Comparison of ENCODE assay signal across 8 mouse cellular contexts in the genomic region with DNA sequence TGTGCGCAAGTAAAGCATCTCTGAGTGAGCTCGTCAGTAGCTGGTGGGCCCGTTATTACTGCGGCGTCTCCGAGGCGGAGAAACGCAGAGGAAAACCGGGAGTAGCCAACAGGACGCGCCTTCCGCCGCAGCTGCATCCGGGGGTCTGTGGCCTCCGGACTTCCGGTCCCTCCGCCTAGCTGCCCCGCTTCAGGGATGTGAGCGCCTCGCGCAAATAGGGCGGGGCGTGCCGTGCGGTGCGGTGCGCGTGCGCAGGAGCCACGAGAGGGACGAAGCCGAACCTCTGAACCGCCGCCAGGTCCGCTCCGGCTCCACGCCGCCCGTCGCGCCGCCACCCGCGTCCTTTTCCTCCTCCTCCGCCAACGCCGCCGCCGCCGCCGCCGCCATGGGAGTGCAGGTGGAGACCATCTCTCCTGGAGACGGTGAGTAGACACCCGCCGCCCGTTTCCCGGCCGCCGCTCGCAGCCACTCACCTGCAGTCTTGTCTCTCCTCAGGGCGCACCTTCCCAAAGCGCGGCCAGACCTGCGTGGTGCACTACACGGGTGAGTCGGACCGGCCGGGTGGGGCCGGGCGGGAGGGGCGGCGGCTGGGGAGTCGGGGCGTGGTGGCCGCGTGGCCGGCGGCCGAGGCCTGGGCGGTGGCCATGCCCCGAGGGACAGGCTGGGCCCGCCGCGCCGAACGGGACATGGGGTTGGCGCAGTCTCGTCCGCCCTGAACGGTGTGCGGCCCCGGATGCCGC. TPM values are rescaled to one million over a fixed set of nuclear protein-coding genes. Genes with fewer than 3 reads are reported as not detected.
A peak's percentile ranks its signal among the peaks of the same experiment; 100 is the strongest.
DNase-seq lines count a peak whose midpoint lies in the region; ATAC-seq and TF ChIP-seq lines count a peak whose summit lies in the region.

Gene Fkbp1a (plus strand): TSS at position 161 of the 740 bp plus-strand sequence.

- TF ChIP-seq CTCF in bone marrow, adult 2 months (IDR thresholded peaks at IDR 0.05; ENCODE audit: control insufficient read depth, insufficient read depth, low read length), result no peak
- TF ChIP-seq CTCF in kidney, postnatal 0 days (IDR thresholded peaks at IDR 0.05; ENCODE audit: low read depth), result peak; percentile 32

- H3K4me1 ChIP-seq in bone marrow, adult 2 months (ENCODE audit: control insufficient read depth, insufficient read depth, low read length), result no peaks in the 10 kb centered on the region; the same call in 1 of the 2 replicates
- peaks cover 32% of the 10 kb centered on the region for H3K4me1 ChIP-seq in embryonic facial prominence, embryonic 15.5 days
- peaks cover 41% of the 10 kb centered on the region for H3K4me1 ChIP-seq in heart, embryonic 12.5 days (replicated peaks)
- H3K4me1 ChIP-seq in kidney, postnatal 0 days (replicated peaks; ENCODE audit: insufficient read depth, low read length), result peaks cover 31% of the 10 kb centered on the region
- H3K4me1 ChIP-seq in liver, embryonic 11.5 days (replicated peaks; ENCODE audit: control insufficient read depth, insufficient read depth, low read length), result peaks cover 25% of the 10 kb centered on the region
- peaks cover 23% of the 10 kb centered on the region for H3K4me1 ChIP-seq in stomach, embryonic 14.5 days (ENCODE audit: control insufficient read depth, insufficient read depth, low read length)

- peak; percentile 91 for DNase-seq in 416B (ENCODE audit: low read depth)
- peak; percentile 97 for DNase-seq in kidney, postnatal 0 days (ENCODE audit: low spot score)
- DNase-seq in liver, embryonic 11.5 days (ENCODE audit: low spot score), result peak; percentile 92
- DNase-seq in naive thymus-derived CD4-positive, alpha-beta T cell, adult 2 months (ENCODE audit: low read depth), result peak; percentile 93

- no peaks in the 10 kb centered on the region for H3K9me3 ChIP-seq in embryonic facial prominence, embryonic 15.5 days (replicated peaks)
- H3K9me3 ChIP-seq in heart, embryonic 12.5 days (replicated peaks), result no peaks in the 10 kb centered on the region
- no peaks in the 10 kb centered on the region for H3K9me3 ChIP-seq in kidney, postnatal 0 days (replicated peaks; ENCODE audit: low read length)
- no peaks in the 10 kb centered on the region for H3K9me3 ChIP-seq in liver, embryonic 11.5 days (ENCODE audit: control insufficient read depth, low read length)
- no peaks in the 10 kb centered on the region for H3K9me3 ChIP-seq in stomach, embryonic 14.5 days (ENCODE audit: control insufficient read depth, low read depth, low read length)

- ATAC-seq in embryonic facial prominence, embryonic 15.5 days (ENCODE audit: insufficient number of reproducible peaks, low FRiP score, low TSS enrichment, low read depth), result peak; percentile 96
- ATAC-seq in heart, embryonic 12.5 days (ENCODE audit: insufficient number of reproducible peaks, low FRiP score), result peak; percentile 95
- peak; percentile 97 for ATAC-seq in kidney, postnatal 0 days (replicated peaks; ENCODE audit: low FRiP score, low read depth)
- ATAC-seq in liver, embryonic 11.5 days (replicated peaks; ENCODE audit: low FRiP score), result peak; percentile 95
- peak; percentile 96 for ATAC-seq in stomach, embryonic 14.5 days (ENCODE audit: insufficient number of reproducible peaks, insufficient read depth, low FRiP score, low read depth)

- peaks cover 21% of the 10 kb centered on the region for H3K36me3 ChIP-seq in embryonic facial prominence, embryonic 15.5 days
- H3K36me3 ChIP-seq in heart, embryonic 12.5 days, result peaks cover 32% of the 10 kb centered on the region
- H3K36me3 ChIP-seq in kidney, postnatal 0 days (ENCODE audit: insufficient read depth, low read length), result no peaks in the 10 kb centered on the region
- H3K36me3 ChIP-seq in liver, embryonic 11.5 days (ENCODE audit: control insufficient read depth, insufficient read depth, low read length), result peaks cover 13% of the 10 kb centered on the region; the same call in 1 of the 2 replicates
- peaks cover 21% of the 10 kb centered on the region; the same call in 1 of the 2 replicates for H3K36me3 ChIP-seq in stomach, embryonic 14.5 days (ENCODE audit: control insufficient read depth, insufficient read depth, low read length)

- TF ChIP-seq POLR2A in bone marrow, adult 2 months (IDR thresholded peaks at IDR 0.05; ENCODE audit: borderline replicate concordance, control insufficient read depth, low read depth, low read length), result peak; percentile 70; the same call in 1 of the 2 replicates

- peak within 1 kb of the TSS; percentile 88 for H3K9ac ChIP-seq in embryonic facial prominence, embryonic 15.5 days
- H3K9ac ChIP-seq in heart, embryonic 12.5 days, result peak within 1 kb of the TSS; percentile 98
- H3K9ac ChIP-seq in kidney, postnatal 0 days (ENCODE audit: low read depth, low read length), result peak within 1 kb of the TSS; percentile 77
- peak within 1 kb of the TSS; percentile 95 for H3K9ac ChIP-seq in liver, embryonic 11.5 days (ENCODE audit: low read depth, low read length)
- peak within 1 kb of the TSS; percentile 92 for H3K9ac ChIP-seq in stomach, embryonic 14.5 days (replicated peaks; ENCODE audit: low read depth, low read length)

- H3K4me3 ChIP-seq in bone marrow, adult 2 months (replicated peaks; ENCODE audit: control insufficient read depth, low read depth, low read length), result peak within 1 kb of the TSS; percentile 78
- H3K4me3 ChIP-seq in embryonic facial prominence, embryonic 15.5 days (replicated peaks), result peak within 1 kb of the TSS; percentile 95
- peak within 1 kb of the TSS; percentile 98 for H3K4me3 ChIP-seq in heart, embryonic 12.5 days
- peak within 1 kb of the TSS; percentile 66 for H3K4me3 ChIP-seq in kidney, postnatal 0 days (replicated peaks; ENCODE audit: low read depth, low read length)
- peak within 1 kb of the TSS; percentile 94 for H3K4me3 ChIP-seq in liver, embryonic 11.5 days (ENCODE audit: low read depth, low read length)
- peak within 1 kb of the TSS; percentile 94 for H3K4me3 ChIP-seq in stomach, embryonic 14.5 days (ENCODE audit: low read depth, low read length)

- under 1% methylated on average over 89 of the region's 93 CpGs for WGBS in bone marrow, adult 2 months
- WGBS in embryonic facial prominence, embryonic 15.5 days, result under 1% methylated on average over 81 of the region's 93 CpGs
- 0% methylated on average over 79 of the region's 93 CpGs for WGBS in heart, embryonic 12.5 days
- WGBS in kidney, postnatal 0 days, result under 1% methylated on average over 83 of the region's 93 CpGs
- WGBS in liver, embryonic 11.5 days, result under 1% methylated on average over 85 of the region's 93 CpGs
- WGBS in stomach, embryonic 14.5 days, result under 1% methylated on average over 80 of the region's 93 CpGs

- H3K27me3 ChIP-seq in embryonic facial prominence, embryonic 15.5 days, result no peaks in the 10 kb centered on the region
- no peaks in the 10 kb centered on the region for H3K27me3 ChIP-seq in heart, embryonic 12.5 days (replicated peaks)
- H3K27me3 ChIP-seq in kidney, postnatal 0 days (ENCODE audit: insufficient read depth, low read length), result no peaks in the 10 kb centered on the region
- no peaks in the 10 kb centered on the region for H3K27me3 ChIP-seq in liver, embryonic 11.5 days (replicated peaks; ENCODE audit: control insufficient read depth, insufficient read depth, low read length)
- H3K27me3 ChIP-seq in stomach, embryonic 14.5 days (ENCODE audit: control insufficient read depth, insufficient read depth, low read length), result no peaks in the 10 kb centered on the region

- peak within 1 kb of the TSS; percentile 64 for H3K4me2 ChIP-seq in embryonic facial prominence, embryonic 15.5 days (replicated peaks)
- H3K4me2 ChIP-seq in heart, embryonic 12.5 days, result peak within 1 kb of the TSS; percentile 81
- peak within 1 kb of the TSS; percentile 92 for H3K4me2 ChIP-seq in kidney, postnatal 0 days (ENCODE audit: low read length)
- H3K4me2 ChIP-seq in liver, embryonic 11.5 days, result peak within 1 kb of the TSS; percentile 91
- peak within 1 kb of the TSS; percentile 82 for H3K4me2 ChIP-seq in stomach, embryonic 14.5 days (replicated peaks; ENCODE audit: low read depth, low read length)

- peak within 1 kb of the TSS; percentile 63; the same call in 1 of the 2 replicates for H3K27ac ChIP-seq in bone marrow, adult 2 months (ENCODE audit: control insufficient read depth, insufficient read depth, low read depth, low read length, poor library complexity)
- peak within 1 kb of the TSS; percentile 89 for H3K27ac ChIP-seq in embryonic facial prominence, embryonic 15.5 days (replicated peaks)
- H3K27ac ChIP-seq in heart, embryonic 12.5 days (ENCODE audit: poor library complexity, severe bottlenecking), result peak within 1 kb of the TSS; percentile 97
- peak within 1 kb of the TSS; percentile 88 for H3K27ac ChIP-seq in kidney, postnatal 0 days
- H3K27ac ChIP-seq in liver, embryonic 11.5 days (ENCODE audit: low read depth, low read length), result peak within 1 kb of the TSS; percentile 91
- peak within 1 kb of the TSS; percentile 97 for H3K27ac ChIP-seq in stomach, embryonic 14.5 days (ENCODE audit: low read length)

RNA-seq across cellular contexts. Expression of gene Fkbp1a, which starts in this region (rescaled TPM):
- 32.7 and 70.4 TPM in 2 replicates for polyA plus RNA-seq in bone marrow, adult 2 months (2011; ENCODE audit: insufficient read depth, insufficient read length, low replicate concordance, missing spikeins)
- polyA plus RNA-seq in embryonic facial prominence, embryonic 15.5 days (2015; fragmentation: Nextera tagmentation; extraction: Ambion mirVana), result 534 and 553 TPM in 2 replicates
- polyA plus RNA-seq in heart, embryonic 12.5 days (2016; fragmentation: Nextera tagmentation; extraction: Ambion mirVana), result 751 and 791 TPM in 2 replicates
- 534 and 595 TPM in 2 replicates for polyA plus RNA-seq in kidney, postnatal 0 days (2015; fragmentation: Nextera tagmentation; extraction: Ambion mirVana)
- polyA plus RNA-seq in liver, embryonic 11.5 days (2014; fragmentation: Nextera tagmentation; extraction: Ambion mirVana), result 428 and 455 TPM in 2 replicates
- polyA plus RNA-seq in stomach, embryonic 14.5 days (2014; fragmentation: Nextera tagmentation; extraction: Ambion mirVana), result 706 and 714 TPM in 2 replicates

Comparison
In these comparisons a context has a peak if more than half of its experiments do, and no peak if none do; other contexts are left out.
1. Peak in every context shown above with its lines: DNase-seq, ATAC-seq, H3K4me3 ChIP-seq and H3K27ac ChIP-seq.